Mouse (Mus musculus) liver, embryonic 16.5 days (tissue): ENCODE measurements at regions not wholly inside any gene's neighbourhood (a gene's known extent, or its start where the extent isn't known, plus 50 kb on each side); places are given as distances from the start of the nearest gene placed in this dataset.

Source experiments
- ATAC-seq: fragments of 200-750 bp; cut with Nextera tagmentation; 2 replicates; pipeline ENCODE4 v1.8.0; 2017; ENCODE audit warnings: low read depth, mild to moderate bottlenecking, moderate number of reproducible peaks, moderate library complexity
- H3K27ac ChIP-seq: fragments of 300-500 bp; sonication (generic); 2 replicates; pipeline ENCODE4 v1.5.1; 2014; ENCODE audit warnings: mild to moderate bottlenecking, low read length
- H3K27me3 ChIP-seq: fragments of 300-500 bp; sonication (generic); 2 replicates; pipeline ENCODE4 v1.6.1; 2014; ENCODE audit warnings: low read depth, low read length, mixed read lengths; ENCODE audit not compliant: control insufficient read depth, insufficient read depth
- H3K36me3 ChIP-seq: fragments of 300-500 bp; sonication (generic); 2 replicates; pipeline ENCODE4 v1.6.1; 2014; ENCODE audit warnings: mild to moderate bottlenecking; ENCODE audit not compliant: control insufficient read depth, insufficient read depth
- H3K4me1 ChIP-seq: fragments of 300-500 bp; sonication (generic); 2 replicates; pipeline ENCODE4 v1.6.1; 2014; ENCODE audit warnings: low read depth, low read length, mixed read lengths; ENCODE audit not compliant: control insufficient read depth
- H3K4me2 ChIP-seq: fragments of 300-500 bp; sonication (generic); 2 replicates; pipeline ENCODE4 v1.6.1; 2014; ENCODE audit warnings: low read depth, low read length, mixed read lengths
- H3K4me3 ChIP-seq: fragments of 300-500 bp; sonication (generic); 2 replicates; pipeline ENCODE4 v1.5.1; 2014; ENCODE audit warnings: low read depth, mild to moderate bottlenecking, low read length
- H3K9ac ChIP-seq: fragments of 300-500 bp; sonication (generic); 2 replicates; pipeline ENCODE4 v1.6.1; 2014; ENCODE audit warnings: low read depth, low read length
- H3K9me3 ChIP-seq: fragments of 300-500 bp; sonication (generic); replicated peaks from 2 replicates; pipeline ENCODE4 v1.6.1; 2016; ENCODE audit warnings: low read length; ENCODE audit not compliant: control insufficient read depth
- WGBS: fragments of 180-500 bp; shearing (Covaris S2); extraction: QIAGEN DNeasy Blood & Tissue Kit; methylation state at CpG from one replicate; pipeline ENCODE4 v1.1.7; 2014; ENCODE audit not compliant: insufficient replicate concordance; 5-methylcytosine and 5-hydroxymethylcytosine counted together

GRCm38 (mm10) chr6:52105031-52105593, 53.0 kb downstream of the Hoxa1 start:
- no peak overlapping the region for H3K27ac ChIP-seq
- H3K27me3 ChIP-seq = no peaks in the 10 kb centered on the region
- H3K4me1 ChIP-seq = no peaks in the 10 kb centered on the region
- no peak overlapping the region for H3K9ac ChIP-seq
- no peak for ATAC-seq
- no peak overlapping the region for H3K4me2 ChIP-seq
- no peaks in the 10 kb centered on the region for H3K36me3 ChIP-seq
- H3K4me3 ChIP-seq = no peak overlapping the region
- WGBS = 29% methylated on average over 13 of the region's 13 CpGs
- no peaks in the 10 kb centered on the region for H3K9me3 ChIP-seq

- Histone ChIP-seq H3K9ac (no peak overlapping the region), H3K4me3 (no peak overlapping the region), H3K9me3 (no peaks in the 10 kb centered on the region), H3K27ac (no peak overlapping the region), H3K4me1 (no peaks in the 10 kb centered on the region), H3K36me3 (no peaks in the 10 kb centered on the region), H3K4me2 (no peak overlapping the region), H3K27me3 (no peaks in the 10 kb centered on the region)
- WGBS = 75% methylated on average over 11 of the region's 11 CpGs
- ATAC-seq = no peak
Observed at GRCm38 (mm10) chr6:52104141-52104540, 54.0 kb downstream of the Hoxa1 start.

GRCm38 (mm10) chr6:52103661-52104060, 54.5 kb downstream of the Hoxa1 start:
- no peaks in the 10 kb centered on the region for H3K36me3 ChIP-seq
- no peak overlapping the region for H3K4me2 ChIP-seq
- H3K4me3 ChIP-seq = no peak overlapping the region
- no peaks in the 10 kb centered on the region for H3K27me3 ChIP-seq
- H3K27ac ChIP-seq = no peak overlapping the region
- WGBS = 75% methylated on average over 7 of the region's 7 CpGs
- H3K9ac ChIP-seq = no peak overlapping the region
- no peak for ATAC-seq
- H3K9me3 ChIP-seq = no peaks in the 10 kb centered on the region
- no peaks in the 10 kb centered on the region for H3K4me1 ChIP-seq

GRCm38 (mm10) chr6:52102699-52103098, 55.4 kb downstream of the Hoxa1 start:
- 58% methylated on average over 8 of the region's 8 CpGs for WGBS
- no peak for ATAC-seq
- Histone ChIP-seq H3K4me2 (no peak overlapping the region), H3K27ac (no peak overlapping the region), H3K36me3 (no peaks in the 10 kb centered on the region), H3K9ac (no peak overlapping the region), H3K9me3 (no peaks in the 10 kb centered on the region), H3K4me1 (no peaks in the 10 kb centered on the region), H3K27me3 (no peaks in the 10 kb centered on the region), H3K4me3 (no peak overlapping the region)

- no peak overlapping the region for H3K4me2 ChIP-seq
- WGBS = 27% methylated on average over 8 of the region's 8 CpGs
- no peaks in the 10 kb centered on the region for H3K4me1 ChIP-seq
- H3K27me3 ChIP-seq = no peaks in the 10 kb centered on the region
- no peak overlapping the region for H3K9ac ChIP-seq
- no peak overlapping the region for H3K4me3 ChIP-seq
- H3K36me3 ChIP-seq = no peaks in the 10 kb centered on the region
- H3K27ac ChIP-seq = no peak overlapping the region
- ATAC-seq = no peak
- H3K9me3 ChIP-seq = no peaks in the 10 kb centered on the region
Observed at GRCm38 (mm10) chr6:52102179-52102578, 55.9 kb downstream of the Hoxa1 start.

- ATAC-seq = no peak
- Histone ChIP-seq H3K4me2 (no peak overlapping the region), H3K27ac (no peak overlapping the region), H3K9ac (no peak overlapping the region), H3K4me1 (no peaks in the 10 kb centered on the region), H3K4me3 (no peak overlapping the region), H3K27me3 (no peaks in the 10 kb centered on the region), H3K9me3 (no peaks in the 10 kb centered on the region), H3K36me3 (no peaks in the 10 kb centered on the region)
- WGBS = 58% methylated on average over 6 of the region's 6 CpGs
Observed at GRCm38 (mm10) chr6:52101209-52101608, 56.9 kb downstream of the Hoxa1 start.

GRCm38 (mm10) chr6:52098851-52099250, 59.3 kb downstream of the Hoxa1 start:
- WGBS = 69% methylated on average over 7 of the region's 7 CpGs
- no peak overlapping the region for H3K9ac ChIP-seq
- no peak for ATAC-seq
- H3K4me3 ChIP-seq = no peak overlapping the region
- H3K4me1 ChIP-seq = no peaks in the 10 kb centered on the region
- H3K27ac ChIP-seq = no peak overlapping the region
- H3K9me3 ChIP-seq = no peaks in the 10 kb centered on the region
- no peak overlapping the region for H3K4me2 ChIP-seq
- no peaks in the 10 kb centered on the region for H3K36me3 ChIP-seq
- no peaks in the 10 kb centered on the region for H3K27me3 ChIP-seq

- H3K4me1 ChIP-seq = no peaks in the 10 kb centered on the region
- no peaks in the 10 kb centered on the region for H3K36me3 ChIP-seq
- ATAC-seq = no peak
- H3K9me3 ChIP-seq = no peaks in the 10 kb centered on the region
- H3K27me3 ChIP-seq = no peaks in the 10 kb centered on the region
- no peak overlapping the region for H3K4me3 ChIP-seq
- no peak overlapping the region for H3K4me2 ChIP-seq
- no peak overlapping the region for H3K27ac ChIP-seq
- H3K9ac ChIP-seq = no peak overlapping the region
- whole genome bisulfite sequencing = 71% methylated on average over 7 of the region's 7 CpGs
Observed at GRCm38 (mm10) chr6:52095575-52095974, 62.5 kb downstream of the Hoxa1 start.

GRCm38 (mm10) chr6:52091445-52091844, 66.7 kb downstream of the Hoxa1 start:
- Histone ChIP-seq H3K9me3 (no peaks in the 10 kb centered on the region), H3K27ac (no peak overlapping the region), H3K27me3 (no peaks in the 10 kb centered on the region), H3K9ac (no peak overlapping the region), H3K36me3 (no peaks in the 10 kb centered on the region), H3K4me1 (no peaks in the 10 kb centered on the region), H3K4me3 (no peak overlapping the region), H3K4me2 (no peak overlapping the region)
- WGBS = 25% methylated on average over 5 of the region's 5 CpGs
- no peak for ATAC-seq
